Mouse (Mus musculus) heart, embryonic 14.5 days (tissue): Measurements from ENCODE around the gene Gng3. TPM values are rescaled to one million over a fixed set of nuclear protein-coding genes. Genes with fewer than 3 reads are reported as not detected.

Source experiments
- ATAC-seq: fragments of 200-750 bp; cut with Nextera tagmentation; 2 replicates; pipeline ENCODE4 v1.8.0; 2017; ENCODE audit warnings: low read depth, moderate TSS enrichment; ENCODE audit not compliant: insufficient number of reproducible peaks, insufficient read depth, low FRiP score
- H3K27ac ChIP-seq, 2 experiments: fragments of 200-500 bp in 1 of 2; fragments of 300-500 bp in 1 of 2; sonication (generic) in 1 of 2; replicated peaks in 1 of 2; 2 replicates each; pipeline ENCODE4 v1.5.1; 2012 to 2014; ENCODE audit warnings: low read depth in 2 of 2, low read length in 2 of 2, control low read depth in 1 of 2, mild to moderate bottlenecking in 1 of 2, mixed read lengths in 1 of 2; ENCODE audit not compliant: control insufficient read depth in 1 of 2, insufficient read depth in 1 of 2
- H3K27me3 ChIP-seq: fragments of 300-500 bp; sonication (generic); 2 replicates; pipeline ENCODE4 v1.6.1; 2014; ENCODE audit warnings: mild to moderate bottlenecking, low read length, control low read depth; ENCODE audit not compliant: control insufficient read depth, insufficient read depth
- H3K36me3 ChIP-seq: fragments of 300-500 bp; sonication (generic); 2 replicates; pipeline ENCODE4 v1.6.1; 2014; ENCODE audit warnings: mild to moderate bottlenecking, control low read depth, low read length, mixed read lengths; ENCODE audit not compliant: control insufficient read depth, insufficient read depth
- H3K4me1 ChIP-seq, 2 experiments: fragments of 200-500 bp in 1 of 2; fragments of 300-500 bp in 1 of 2; sonication (generic) in 1 of 2; 2 replicates each; pipeline ENCODE4 v1.6.1; 2012 to 2014; ENCODE audit warnings: low read length in 2 of 2, control low read depth in 1 of 2, mixed read lengths in 1 of 2; ENCODE audit not compliant: control insufficient read depth in 2 of 2, insufficient read depth in 2 of 2
- H3K4me2 ChIP-seq: fragments of 300-500 bp; sonication (generic); 2 replicates; pipeline ENCODE4 v1.6.1; 2014; ENCODE audit warnings: mild to moderate bottlenecking, low read length
- H3K4me3 ChIP-seq, 2 experiments: fragments of 200-500 bp in 1 of 2; fragments of 300-500 bp in 1 of 2; sonication (generic) in 1 of 2; 2 replicates each; pipeline ENCODE4 v1.5.1; 2012 to 2014; ENCODE audit warnings: low read length in 2 of 2, mild to moderate bottlenecking in 2 of 2, control low read depth in 1 of 2, low read depth in 1 of 2, moderate library complexity in 1 of 2; ENCODE audit not compliant: control insufficient read depth in 1 of 2, insufficient read depth in 1 of 2
- H3K9ac ChIP-seq: fragments of 300-500 bp; sonication (generic); 2 replicates; pipeline ENCODE4 v1.6.1; 2014; ENCODE audit warnings: mild to moderate bottlenecking, low read length
- H3K9me3 ChIP-seq: fragments of 300-500 bp; sonication (generic); 2 replicates; pipeline ENCODE4 v1.6.1; 2016; ENCODE audit warnings: low read length, control low read depth; ENCODE audit not compliant: control insufficient read depth
- WGBS: fragments of 180-500 bp; shearing (Covaris S2); extraction: QIAGEN DNeasy Blood & Tissue Kit; methylation state at CpG from one replicate; pipeline ENCODE4 v1.1.7; 2014; 5-methylcytosine and 5-hydroxymethylcytosine counted together
- polyA plus RNA-seq: library from polyadenylated mRNA; unstranded; fragments of >200 nt; fragmentation: Nextera tagmentation; extraction: Ambion mirVana; gene quantifications from 2 replicates; pipeline ENCODE4 v1.2.1, GENCODE M21; 2014

The Gng3 gene
- polyA plus RNA-seq, 1 experiment from 2014 or later = 2.3 TPM

DNA sequence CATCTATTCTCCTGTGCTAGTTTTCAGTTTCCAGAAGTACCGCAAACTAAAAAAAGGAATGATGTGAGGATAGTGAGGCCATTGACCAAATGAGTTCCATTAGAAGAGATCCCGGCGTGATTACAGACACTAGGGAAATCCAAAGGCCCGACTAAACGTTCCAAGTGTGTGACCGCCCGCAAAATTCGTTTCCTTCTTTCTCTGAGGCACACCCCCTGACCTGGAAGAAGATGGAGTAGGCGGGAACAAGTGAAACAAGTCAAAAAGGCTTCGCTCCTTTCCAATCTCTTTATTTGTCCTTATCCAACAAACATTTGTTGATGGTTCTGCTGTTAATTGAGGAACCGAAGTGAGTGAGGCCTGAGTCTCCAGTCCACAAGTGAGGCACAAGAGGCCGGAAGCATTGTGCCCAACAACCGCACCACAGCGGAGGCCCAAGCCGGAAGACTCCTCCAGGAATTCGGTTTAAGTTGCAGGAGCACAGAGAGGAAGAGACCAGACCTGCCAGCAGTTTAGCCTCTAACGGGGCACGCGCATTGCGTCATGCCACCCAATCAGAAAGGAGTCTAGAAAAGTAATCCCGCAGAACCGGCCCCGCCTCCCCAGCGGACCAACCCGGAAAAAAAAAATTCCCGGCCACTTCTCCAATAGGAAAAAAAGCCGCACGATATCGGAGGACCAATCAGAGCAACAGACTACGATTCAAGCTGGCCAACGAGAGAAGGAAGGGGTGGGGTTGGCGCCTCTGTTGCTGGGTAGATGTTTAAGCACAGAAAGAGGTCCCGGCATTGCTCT, 20.0 kb downstream of the Gng3 start, which contains the start of gene Ttc9c:
Gene Ttc9c (minus strand): TSS at position 533 of the 795 bp plus-strand sequence.
- peaks cover 46% of the 10 kb centered on the region for H3K36me3 ChIP-seq

DNA sequence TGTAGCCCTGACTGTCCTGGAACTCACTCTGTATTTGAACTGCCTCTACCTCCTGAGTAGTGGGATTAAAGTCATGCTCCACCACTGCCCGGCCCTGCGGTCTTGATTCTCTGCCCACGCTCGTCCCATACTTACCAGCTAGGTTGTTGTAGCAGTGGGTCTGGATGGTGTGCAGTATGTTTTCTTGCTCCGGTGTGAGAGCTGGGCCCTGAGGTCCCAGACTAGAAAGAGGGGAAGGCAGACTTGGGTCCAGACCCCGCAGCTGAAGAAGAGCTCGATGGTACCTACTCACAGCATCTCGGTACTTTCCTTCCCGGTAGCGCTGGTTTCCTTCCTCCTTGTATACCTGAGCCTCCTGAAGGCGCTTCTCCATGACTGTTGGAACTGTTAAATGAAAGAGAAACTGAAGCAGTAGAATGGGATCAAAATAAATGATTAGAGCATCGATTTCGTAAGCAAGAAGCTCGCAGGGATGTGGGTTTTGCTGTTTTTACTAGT, 20.6 kb downstream of the Gng3 start:
- Histone ChIP-seq H3K4me3 (peak overlapping the region; percentile 55 to 96), H3K27me3 (no peaks in the 10 kb centered on the region), H3K27ac (peak overlapping the region; percentile 95 to 98), H3K9me3 (no peaks in the 10 kb centered on the region), H3K36me3 (peaks cover 46% of the 10 kb centered on the region), H3K4me2 (peak overlapping the region; percentile 98), H3K9ac (peak overlapping the region; percentile 86), H3K4me1 (peaks cover 7 to 34% of the 10 kb centered on the region in 2 experiments)
- WGBS = 20% methylated on average over 14 of the region's 14 CpGs
- no peak for ATAC-seq

More for the DNA sequence above, 20.0 kb downstream of the Gng3 start, which contains the start of gene Ttc9c:
- Histone ChIP-seq H3K4me3 (peak within 1 kb of the TSS; percentile 90 to 96), H3K4me2 (peak within 1 kb of the TSS; percentile 98), H3K4me1 (peaks cover 7 to 34% of the 10 kb centered on the region in 2 experiments), H3K9ac (peak within 1 kb of the TSS; percentile 98), H3K27ac (peak within 1 kb of the TSS; percentile 98 to 100), H3K9me3 (no peaks in the 10 kb centered on the region), H3K27me3 (no peaks in the 10 kb centered on the region)
- 1% methylated on average over 33 of the region's 33 CpGs for whole genome bisulfite sequencing
- peak; percentile 85 for ATAC-seq

DNA sequence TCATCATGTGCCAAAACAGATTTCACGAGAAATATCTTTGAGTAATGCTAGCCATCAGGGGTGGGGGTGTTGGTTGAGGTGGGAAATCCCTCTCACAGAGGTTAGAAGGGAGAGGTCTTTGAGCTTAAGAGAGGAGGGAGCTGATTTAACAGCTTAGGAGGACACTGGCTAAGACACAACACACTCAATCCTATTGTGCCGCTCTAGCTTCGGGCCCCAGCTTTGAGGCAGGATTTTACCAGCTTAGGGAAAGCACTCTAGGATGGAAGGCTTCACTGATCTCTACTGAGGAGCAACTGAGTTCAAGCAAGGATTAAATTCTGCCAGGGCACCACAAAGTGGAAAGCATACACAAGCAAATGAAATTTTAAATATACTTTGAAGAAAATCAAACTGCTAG, 22.0 kb downstream of the Gng3 start:
- no peak overlapping the region; a peak in 1 of 4 replicates for H3K4me3 ChIP-seq
- ATAC-seq = no peak
- no peaks in the 10 kb centered on the region for H3K9me3 ChIP-seq
- H3K4me2 ChIP-seq = no peak overlapping the region
- WGBS = 77% methylated on average over 3 of the region's 3 CpGs
- H3K27ac ChIP-seq = no peak overlapping the region
- peaks cover 5 to 25% of the 10 kb centered on the region in 2 experiments for H3K4me1 ChIP-seq
- H3K9ac ChIP-seq = peak overlapping the region; percentile 1; the same call in 1 of the 2 replicates
- H3K36me3 ChIP-seq = peaks cover 48% of the 10 kb centered on the region
- no peaks in the 10 kb centered on the region for H3K27me3 ChIP-seq

DNA sequence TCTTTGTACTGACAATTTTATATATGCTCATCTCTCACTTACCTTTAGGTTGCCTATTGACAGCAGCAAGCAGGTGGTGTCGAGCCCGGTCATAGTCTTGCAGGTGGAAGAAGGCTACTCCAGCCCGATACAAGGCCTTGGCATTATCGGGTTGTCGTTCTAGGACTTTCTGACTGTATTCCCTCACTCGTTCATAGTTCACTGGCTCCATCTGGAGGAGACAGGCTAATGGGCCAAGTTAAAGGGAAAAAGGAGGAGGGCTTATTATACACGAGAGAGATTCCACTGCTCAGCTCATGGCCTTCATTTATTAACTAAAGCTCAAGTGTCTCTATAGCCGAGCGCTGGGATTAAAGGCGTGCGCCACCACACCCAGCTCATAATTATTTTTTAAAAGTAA, 23.2 kb downstream of the Gng3 start:
- Histone ChIP-seq H3K27me3 (no peaks in the 10 kb centered on the region), H3K9ac (no peak overlapping the region), H3K36me3 (peaks cover 59% of the 10 kb centered on the region)

DNA sequence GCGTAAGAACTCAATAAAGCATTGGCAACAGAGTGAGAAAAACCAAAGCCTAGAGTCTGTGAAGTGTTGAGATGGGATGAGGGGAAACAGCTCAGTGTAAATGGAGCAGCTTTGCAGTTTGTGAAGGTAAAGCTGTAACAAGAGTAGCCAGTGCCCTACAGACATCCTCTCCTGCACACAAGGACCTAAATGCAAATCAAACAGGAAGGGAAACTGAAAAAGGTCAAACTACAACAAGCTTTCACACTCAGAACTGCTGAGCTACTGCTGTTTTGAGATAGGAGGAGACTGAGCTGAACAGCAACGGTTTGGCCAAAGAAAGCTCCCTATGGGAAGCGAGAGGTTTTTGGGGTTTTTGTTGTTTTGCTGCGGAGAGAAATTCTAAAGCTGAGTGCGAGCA, 32.2 kb downstream of the Gng3 start:
- H3K27me3 ChIP-seq = no peaks in the 10 kb centered on the region
- no peak overlapping the region for H3K4me3 ChIP-seq
- H3K4me1 ChIP-seq = peaks cover 5% of the 10 kb centered on the region in 2 experiments
- no peak for ATAC-seq
- H3K36me3 ChIP-seq = peaks cover 73% of the 10 kb centered on the region
- no peaks in the 10 kb centered on the region for H3K9me3 ChIP-seq
- H3K4me2 ChIP-seq = no peak overlapping the region
- no peak overlapping the region for H3K9ac ChIP-seq
- WGBS = 94% methylated on average over 5 of the region's 5 CpGs
- H3K27ac ChIP-seq = no peak overlapping the region

More for the DNA sequence above, 23.2 kb downstream of the Gng3 start:
- Histone ChIP-seq H3K27ac (no peak overlapping the region), H3K4me1 (peaks cover 5 to 20% of the 10 kb centered on the region in 2 experiments), H3K9me3 (no peaks in the 10 kb centered on the region), H3K4me2 (no peak overlapping the region), H3K4me3 (no peak overlapping the region)
- WGBS = 82% methylated on average over 11 of the region's 11 CpGs
- ATAC-seq = no peak

DNA sequence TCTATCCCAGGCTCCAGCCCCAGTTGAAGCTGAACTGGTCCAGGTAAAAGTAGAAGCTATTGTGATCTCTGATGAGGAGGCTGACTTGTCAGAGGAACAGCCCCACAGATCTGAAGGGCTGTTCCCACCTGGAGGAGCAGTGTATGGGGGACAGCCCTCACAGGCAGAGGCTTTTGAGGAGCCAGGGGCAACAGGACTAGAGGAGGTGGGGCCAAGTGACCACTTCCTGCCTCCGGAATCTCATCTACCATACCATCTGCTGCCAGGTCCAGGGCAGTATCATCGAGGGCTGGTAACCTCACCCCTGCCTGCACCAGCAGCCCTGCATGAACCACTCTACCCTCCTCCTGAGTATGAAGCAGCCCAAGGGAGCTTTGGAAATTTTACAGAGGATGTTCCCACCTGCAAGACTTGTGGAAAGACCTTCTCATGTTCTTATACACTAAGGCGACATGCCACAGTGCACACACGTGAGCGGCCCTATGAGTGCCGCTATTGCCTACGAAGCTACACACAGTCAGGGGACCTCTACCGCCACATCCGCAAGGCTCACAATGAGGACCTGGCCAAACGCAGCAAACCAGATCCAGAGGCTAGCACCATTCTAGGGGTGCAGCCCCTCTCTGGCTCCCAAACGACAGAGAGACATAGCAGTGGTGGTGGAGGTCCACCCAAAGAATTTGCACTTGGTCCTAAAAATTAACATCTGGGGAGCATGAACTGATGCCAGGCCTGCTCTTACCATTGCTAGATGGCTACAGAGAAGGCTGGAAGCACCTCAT, 34.9 kb downstream of the Gng3 start:
- Histone ChIP-seq H3K4me3 (no peak overlapping the region), H3K36me3 (peaks cover 48% of the 10 kb centered on the region), H3K27ac (no peak overlapping the region), H3K4me2 (no peak overlapping the region), H3K9me3 (no peaks in the 10 kb centered on the region), H3K9ac (no peak overlapping the region), H3K4me1 (peaks cover 5 to 8% of the 10 kb centered on the region in 2 experiments), H3K27me3 (no peaks in the 10 kb centered on the region)
- 86% methylated on average over 11 of the region's 11 CpGs for WGBS
- no peak for ATAC-seq

DNA sequence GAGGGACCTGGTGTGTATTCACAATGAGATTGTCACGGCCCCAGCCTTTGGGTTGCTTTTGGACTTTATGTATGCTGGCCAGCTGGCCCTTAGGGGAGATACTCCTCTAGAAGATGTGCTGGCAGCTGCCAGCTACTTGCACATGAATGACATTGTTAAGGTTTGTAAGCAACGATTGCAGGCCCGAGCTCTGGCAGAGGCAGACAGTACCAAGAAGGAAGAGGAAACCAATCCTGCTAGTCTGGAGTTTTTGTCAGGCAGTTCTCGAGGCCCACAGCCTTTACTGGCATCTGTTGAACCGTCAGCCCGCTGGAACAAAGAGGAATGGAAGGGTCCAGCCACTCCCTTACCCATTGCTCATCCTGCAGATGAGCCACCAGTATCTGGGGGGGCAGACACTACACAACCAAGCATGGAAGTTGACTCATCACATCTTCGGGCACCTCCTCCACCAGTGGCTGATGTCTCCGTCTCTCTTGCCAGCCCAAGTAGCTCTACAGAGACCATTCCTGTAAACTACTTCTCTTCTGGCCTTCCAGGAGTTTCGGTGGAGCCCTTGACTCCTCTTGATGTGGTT, 35.7 kb downstream of the Gng3 start:
- Histone ChIP-seq H3K4me3 (peak overlapping the region in 1 of 2 experiments; percentile 46; a peak in 2 of 4 replicates), H3K27me3 (no peaks in the 10 kb centered on the region), H3K9ac (no peak overlapping the region), H3K27ac (no peak overlapping the region), H3K4me2 (peak overlapping the region; percentile 56), H3K9me3 (no peaks in the 10 kb centered on the region), H3K4me1 (peaks cover 5 to 8% of the 10 kb centered on the region in 2 experiments), H3K36me3 (peaks cover 40% of the 10 kb centered on the region)
- 84% methylated on average over 9 of the region's 9 CpGs for WGBS
- ATAC-seq = no peak
